Mouse (Mus musculus): ENCODE data around the gene 4930556J24Rik.
"Not testable (repeated sequence)": the region's sequence is repeated elsewhere in the genome, so short reads cannot be mapped to it uniquely, and the experiment has no call there.

Gene 4930556J24Rik

DNA sequence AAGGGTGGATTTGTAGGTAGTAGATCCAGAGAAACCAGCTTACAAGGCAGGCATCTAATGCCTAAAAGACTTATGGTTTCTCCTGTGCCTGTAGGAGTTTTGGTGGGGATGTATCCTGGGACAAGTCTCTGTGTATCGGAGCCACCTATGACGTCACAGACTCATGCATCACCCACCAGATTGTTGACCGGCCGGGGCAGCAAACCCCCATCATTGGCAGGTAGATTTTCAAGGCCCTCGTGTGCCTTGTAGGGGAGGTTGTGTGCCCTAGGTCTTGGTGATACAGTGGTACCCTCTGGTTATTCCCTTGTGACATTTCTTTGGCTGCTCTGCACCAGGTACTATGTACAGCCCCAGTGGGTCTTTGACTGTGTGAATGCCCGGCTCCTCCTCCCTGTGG, at the start of gene 4930556J24Rik:
Gene 4930556J24Rik (minus strand): TSS at position 101 of the 400 bp plus-strand sequence.
- no peak for DNase-seq (ENCODE audit: low spot score)

DNA sequence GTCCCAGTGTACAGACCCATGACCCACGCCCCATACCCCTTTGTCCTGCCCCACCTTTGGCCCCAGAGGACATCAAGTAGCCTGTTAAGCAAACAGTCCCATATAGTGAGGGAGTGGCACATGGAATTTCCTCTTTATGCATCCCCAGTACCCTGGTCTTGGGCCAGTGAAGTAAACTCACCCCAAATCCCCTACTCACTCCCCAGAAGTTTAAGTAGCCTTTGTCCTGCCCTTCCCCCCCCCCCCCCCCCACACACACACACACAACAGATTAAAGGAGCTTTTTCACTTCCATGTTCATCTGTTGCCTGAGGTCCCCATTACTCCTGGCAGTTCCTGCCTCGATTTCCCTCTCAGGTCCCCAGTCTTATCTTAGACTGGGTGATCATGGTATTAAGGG, 46.7 kb upstream of the 4930556J24Rik start:
- DNase-seq (ENCODE audit: low spot score), result no peak

DNA sequence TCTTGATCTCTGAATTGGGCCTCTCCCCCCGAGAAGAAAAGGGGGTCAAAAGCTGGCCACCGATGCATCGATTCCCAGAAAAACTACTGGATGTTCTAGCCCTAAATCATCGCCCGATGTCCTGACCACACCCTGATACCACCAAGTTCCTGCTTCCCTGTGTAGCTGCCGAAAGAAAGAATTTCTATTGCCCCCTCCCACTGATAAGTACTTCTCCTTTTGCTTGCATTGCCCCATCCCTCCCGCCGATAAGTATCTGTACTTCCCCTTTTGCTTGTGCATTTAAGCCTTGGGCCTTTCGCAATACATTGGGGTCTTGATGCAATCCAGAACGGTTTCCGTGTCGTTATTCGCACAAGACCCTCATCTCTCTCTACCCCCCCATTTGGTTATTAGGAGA, 45.5 kb upstream of the 4930556J24Rik start:
- DNase-seq (ENCODE audit: low spot score), result not testable (repeated sequence)

DNA sequence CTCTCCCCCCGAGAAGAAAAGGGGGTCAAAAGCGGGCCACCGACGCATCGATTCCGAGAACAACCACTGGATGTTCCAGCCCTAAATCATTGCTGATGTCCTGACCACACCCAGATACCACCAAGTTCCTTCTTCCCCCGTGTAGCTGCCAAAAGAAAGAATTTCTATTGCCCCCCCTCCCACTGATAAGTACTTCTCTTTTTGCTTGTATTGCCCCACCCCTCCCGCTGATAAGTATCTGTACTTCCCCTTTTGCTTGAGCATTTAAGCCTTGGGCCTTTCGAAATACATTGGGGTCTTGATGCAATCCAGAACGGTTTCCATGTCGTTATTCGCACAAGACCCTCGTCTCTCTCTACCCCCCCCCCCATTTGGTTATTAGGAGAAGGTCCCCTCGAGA, 39.2 kb upstream of the 4930556J24Rik start:
- DNase-seq (ENCODE audit: low spot score), result not testable (repeated sequence)

DNA sequence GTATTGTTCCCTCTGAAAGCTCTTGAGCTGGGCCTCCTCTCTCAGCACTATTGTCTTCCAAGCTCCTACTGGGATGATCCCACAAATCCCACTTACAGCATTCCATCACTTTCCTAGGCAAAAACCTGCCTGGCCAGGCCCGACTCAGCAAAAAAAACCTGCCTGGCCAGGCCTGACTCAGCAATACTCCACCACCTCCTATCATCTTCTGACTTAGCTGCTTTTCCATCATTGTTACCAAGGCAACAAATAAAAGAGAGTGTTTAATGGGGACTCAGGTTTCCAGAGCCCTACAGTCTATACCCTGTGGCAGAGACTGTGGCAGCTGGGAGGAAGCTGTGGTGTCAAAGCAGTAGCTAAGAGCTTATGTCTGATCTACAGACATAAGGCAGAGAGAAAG, 36.0 kb upstream of the 4930556J24Rik start:
- no peak for DNase-seq (ENCODE audit: low spot score)

DNA sequence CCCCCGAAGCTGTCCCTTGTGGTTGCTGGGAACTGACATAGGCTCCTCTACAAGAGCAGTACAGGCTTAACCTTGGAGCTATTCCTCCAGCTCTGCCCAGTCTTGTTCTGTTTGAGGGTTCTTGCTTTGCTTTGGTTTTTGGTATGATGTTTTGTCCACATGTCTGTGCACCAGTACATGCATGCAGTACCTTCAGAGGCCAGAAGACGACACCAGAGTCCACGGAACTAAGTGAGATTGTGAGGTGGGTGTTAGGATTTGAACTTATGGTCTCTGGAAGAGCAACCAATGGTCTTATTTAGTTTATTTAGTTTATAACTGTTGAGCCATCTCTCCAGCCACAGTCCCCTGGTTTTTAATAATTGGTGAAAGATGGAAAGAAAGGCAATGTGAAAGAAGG, 29.9 kb upstream of the 4930556J24Rik start:
- no peak for DNase-seq (ENCODE audit: low spot score)

DNA sequence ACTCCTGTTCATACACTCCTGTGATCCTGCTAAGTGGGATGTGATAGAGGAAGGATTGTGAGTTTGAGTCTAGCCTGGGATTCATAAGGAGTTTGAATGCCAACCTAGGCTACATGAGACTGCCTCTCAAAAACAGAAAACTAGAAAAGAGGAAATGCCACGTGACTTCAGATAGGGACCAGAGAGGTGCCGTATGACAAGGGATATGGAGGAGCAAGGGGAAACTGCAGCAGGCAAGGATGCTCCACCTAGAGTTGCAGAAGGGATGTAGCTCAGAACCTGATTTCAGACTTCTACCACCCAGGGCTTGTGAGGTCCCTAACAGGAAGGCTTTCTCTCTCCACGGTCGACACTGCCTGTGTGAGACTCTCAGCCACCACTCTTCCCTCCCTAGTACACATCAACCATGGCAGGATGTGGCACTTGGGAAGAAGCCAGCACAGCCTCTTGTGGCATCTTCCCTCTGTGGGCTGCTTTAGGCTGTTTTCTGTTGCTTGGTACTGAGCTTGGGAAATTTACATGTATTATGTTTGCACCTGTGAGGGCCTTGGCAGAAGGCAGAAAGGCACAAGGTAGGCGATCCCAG, 28.7 kb upstream of the 4930556J24Rik start:
- DNase-seq (ENCODE audit: low spot score), result no peak

DNA sequence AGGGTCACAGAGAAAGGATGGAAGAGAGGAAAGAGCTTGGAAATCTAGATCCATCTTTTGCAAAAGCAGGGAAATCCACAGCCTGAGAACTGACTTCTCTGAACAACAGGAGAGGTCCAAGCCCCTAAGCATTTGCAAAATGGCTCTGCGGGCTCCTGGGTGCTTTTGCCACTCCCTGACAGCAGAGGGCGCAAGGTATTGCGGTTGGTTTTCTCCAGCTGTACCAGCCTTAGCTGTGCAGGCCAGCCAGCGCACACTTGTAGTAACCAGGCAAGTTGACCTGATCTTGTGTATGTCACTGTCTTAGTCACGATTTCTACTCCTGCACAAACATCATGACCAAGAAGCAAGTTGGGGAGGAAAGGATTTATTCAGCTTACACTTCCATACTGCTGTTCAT, 25.0 kb upstream of the 4930556J24Rik start:
- no peak for DNase-seq (ENCODE audit: low spot score)

DNA sequence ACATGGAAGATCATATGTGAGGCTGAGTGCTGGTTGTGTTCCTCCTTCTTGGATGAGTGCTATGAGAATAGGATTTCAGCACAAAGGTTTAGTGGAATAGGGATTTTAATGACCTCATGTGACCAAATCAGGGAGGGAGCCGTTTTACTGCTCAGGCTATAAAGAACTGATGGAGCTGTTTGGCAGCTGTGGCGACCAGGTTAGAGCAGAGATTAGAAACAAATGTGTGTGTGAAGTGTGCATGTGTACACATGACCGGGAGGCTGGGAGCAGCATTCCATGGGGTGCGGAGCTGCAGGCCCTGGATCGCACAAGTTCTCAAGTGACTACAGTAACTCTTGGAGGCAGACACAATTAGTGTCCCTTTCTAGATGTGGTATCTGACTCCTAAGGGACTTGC, 23.0 kb upstream of the 4930556J24Rik start:
- no peak for DNase-seq (ENCODE audit: low spot score)

DNA sequence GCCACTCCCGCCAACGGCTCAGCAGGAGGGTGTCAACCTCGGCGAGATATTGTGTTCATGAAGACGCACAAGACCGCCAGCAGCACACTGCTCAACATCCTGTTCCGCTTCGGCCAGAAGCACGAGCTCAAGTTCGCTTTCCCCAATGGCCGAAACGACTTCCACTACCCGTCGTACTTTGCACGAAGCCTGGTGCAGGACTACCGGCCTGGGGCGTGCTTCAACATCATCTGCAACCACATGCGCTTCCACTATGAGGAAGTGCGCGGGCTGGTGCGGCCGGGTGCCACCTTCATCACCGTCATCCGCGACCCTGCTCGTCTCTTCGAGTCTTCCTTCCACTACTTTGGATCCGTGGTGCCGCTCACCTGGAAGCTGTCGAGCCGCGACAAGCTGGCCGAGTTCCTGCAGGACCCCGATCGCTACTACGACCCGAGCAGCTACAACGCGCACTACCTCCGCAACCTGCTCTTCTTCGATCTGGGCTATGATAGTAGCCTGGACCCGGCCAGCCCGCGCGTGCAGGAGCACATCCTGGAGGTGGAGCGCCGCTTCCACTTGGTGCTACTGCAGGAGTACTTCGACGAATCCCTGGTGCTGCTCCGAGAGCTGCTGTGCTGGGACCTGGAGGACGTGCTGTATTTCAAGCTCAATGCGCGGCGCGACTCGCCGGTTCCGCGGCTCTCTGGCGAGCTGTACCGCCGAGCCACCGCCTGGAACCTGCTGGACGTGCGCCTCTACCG, 21.6 kb upstream of the 4930556J24Rik start:
- no peak for DNase-seq (ENCODE audit: low spot score)

DNA sequence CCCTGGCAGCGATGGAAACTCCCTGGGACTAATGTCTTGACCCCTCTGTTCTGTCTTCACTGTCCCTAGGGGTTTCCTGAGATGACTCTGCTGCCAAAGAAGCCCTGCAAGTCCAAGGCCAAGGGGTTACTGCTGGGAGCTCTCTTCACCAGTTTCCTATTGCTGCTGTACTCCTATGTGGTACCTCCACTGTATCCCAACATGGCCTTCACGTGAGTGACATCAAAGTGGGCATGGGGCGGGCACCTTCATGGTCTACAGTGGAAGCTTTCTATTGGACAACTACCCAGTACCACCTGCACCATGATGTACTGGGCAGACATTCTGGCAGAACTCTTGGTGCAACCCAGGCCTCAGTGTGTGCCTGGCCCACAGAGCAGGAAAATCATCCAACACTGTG, 20.3 kb upstream of the 4930556J24Rik start:
- no peak for DNase-seq (ENCODE audit: low spot score)

DNA sequence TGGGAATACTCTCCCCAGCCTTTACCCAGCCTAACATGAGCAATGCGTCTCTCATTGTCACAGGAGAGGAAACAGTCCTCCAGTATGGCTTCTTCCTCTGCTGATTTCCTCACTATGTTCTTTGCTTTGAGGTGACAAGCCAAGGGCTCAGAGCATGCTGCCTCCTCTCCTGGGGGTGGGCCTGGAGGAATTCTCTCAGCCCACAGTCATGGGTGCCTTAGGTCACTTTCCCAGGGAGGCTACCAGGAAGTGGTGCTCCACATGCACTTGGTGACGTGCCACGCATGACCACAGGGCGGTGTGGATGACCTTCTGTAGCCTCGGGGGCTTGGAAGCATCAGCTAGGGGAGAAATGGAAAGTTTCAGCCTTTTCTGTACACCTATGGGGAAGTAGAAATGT, 18.9 kb upstream of the 4930556J24Rik start:
- DNase-seq (ENCODE audit: low spot score), result no peak

DNA sequence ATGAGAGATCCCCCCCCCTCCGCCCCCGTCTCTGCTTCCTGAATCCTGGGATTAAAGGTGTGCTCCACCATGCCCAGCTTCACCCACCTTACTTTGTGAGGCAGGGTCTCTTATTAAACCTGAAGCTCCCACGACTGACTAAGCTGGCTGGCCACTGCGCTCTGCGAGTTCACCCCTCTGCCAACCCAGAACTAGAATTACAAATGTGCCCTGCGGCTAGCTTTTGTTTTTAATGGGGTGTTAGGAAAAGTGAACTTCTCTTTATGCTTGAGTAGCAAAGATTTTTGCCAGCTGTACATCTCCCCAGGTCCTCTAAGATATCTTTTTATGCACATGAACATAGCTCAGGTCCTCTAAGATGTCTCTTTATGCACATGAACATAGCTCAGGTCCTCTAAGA, 17.3 kb upstream of the 4930556J24Rik start:
- no peak for DNase-seq (ENCODE audit: low spot score)

DNA sequence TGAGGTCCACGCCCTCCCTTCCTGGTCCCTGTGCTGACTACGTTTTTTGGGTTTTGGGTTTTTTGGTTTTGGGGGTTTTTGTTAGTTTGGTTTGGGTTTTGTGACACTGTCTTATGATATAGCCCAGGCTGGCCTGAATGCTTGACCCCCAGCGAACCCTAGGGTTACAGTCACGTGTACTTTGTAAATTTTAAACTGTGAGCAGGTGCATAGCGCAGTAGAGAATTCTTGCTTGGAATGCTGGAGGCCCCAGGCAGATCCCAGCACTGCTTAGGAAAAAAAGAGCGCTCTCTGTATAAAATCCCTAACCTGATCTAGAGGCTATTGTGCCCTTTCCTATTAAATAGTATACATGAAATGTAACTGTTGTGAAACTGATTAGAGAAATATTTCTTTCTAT, 16.6 kb upstream of the 4930556J24Rik start:
- no peak for DNase-seq (ENCODE audit: low spot score)

DNA sequence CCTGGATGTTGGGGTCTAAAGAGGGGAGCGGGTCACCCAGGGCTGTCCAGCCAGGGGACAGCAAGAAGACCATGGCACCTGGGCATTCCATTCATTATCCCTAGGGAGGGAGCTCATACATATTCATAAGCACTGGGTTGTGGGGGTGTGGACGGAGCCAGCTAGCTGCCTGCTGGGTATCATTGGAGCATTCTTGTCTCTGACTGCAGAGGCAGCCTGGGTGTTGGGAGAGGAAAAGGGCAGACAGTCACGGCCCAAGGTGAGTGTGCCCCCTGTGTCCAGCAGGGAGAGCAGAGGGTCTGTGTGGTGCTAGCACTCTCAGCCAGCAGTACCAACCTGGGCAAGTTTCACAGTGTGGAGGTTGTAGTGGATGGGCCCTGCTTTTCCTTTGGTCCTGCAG, 13.2 kb upstream of the 4930556J24Rik start:
- DNase-seq (ENCODE audit: low spot score), result no peak

DNA sequence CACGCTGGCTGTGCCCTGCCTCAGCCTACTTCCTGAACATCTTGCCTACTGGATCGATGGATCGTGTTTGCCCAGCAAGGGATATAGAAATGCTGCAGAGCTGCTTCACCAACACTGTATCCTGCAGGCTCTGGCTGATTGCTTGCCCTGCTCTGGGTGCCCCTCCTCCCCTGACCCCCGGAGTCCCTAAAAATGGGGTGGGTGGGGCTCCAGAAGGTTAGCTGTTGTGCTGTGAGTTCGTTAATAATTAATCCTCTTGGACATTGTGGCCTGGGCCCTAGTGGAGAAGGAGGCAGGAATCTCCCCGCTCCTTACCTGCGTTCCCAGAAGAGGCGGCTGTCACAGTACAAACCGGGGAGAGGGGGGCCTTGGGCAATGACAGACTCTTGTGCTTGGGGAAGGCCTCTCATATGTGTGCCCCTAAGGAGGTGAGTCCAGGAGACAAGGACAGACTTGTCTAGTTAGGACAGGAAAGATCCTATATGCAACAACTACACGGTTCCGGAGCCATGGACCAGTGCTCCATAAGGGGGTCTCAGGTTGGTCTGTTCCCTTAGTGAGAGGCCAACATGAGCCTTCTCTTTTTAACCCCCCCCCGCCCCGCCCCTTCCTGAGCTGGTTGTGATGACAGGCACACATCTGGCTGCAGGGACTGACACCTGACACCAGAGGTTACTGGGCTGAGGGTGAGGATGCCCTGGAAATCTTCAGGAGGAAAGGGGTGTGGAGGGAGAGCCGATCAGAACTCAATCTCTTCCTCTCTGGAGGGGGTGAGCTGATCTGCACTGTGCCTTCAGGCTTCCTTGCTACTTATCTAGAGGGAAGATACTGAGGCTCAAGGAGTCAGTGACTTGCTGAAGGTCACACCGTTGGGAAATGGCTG, 7.5 kb upstream of the 4930556J24Rik start:
- DNase-seq (ENCODE audit: low spot score), result no peak

DNA sequence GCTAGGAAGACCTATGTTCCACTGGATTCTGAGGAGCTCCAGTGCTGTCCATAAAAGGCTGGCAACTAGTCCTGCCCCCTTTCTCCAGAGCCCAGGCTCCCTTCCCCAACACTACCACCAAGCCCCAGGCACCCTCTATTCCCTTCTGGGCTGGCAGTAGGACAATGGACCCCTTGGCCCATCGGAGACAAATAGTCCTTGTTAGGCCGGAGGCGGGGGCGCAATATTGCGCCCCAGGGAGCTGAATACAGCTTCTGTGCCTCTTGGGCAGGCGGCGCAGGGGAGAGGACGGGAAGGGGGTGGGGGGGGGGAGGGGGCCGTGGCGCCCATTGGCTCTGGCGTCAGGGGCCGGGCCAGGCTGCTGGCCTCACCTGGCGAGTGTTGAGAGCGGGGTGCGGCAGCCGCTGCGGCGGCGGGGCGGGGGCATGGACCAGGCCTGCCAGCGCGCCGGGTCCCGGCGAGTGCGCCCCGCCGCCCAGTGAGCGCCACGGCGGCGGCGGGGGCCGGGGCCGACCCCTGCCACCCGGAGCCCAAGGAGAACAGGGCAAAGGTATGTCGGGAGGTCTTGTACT, 6.8 kb upstream of the 4930556J24Rik start, which contains the start of gene Gal3st1:
Gene Gal3st1 (plus strand): TSS at position 346 of the 572 bp plus-strand sequence.
- DNase-seq (ENCODE audit: low spot score), result no peak

DNA sequence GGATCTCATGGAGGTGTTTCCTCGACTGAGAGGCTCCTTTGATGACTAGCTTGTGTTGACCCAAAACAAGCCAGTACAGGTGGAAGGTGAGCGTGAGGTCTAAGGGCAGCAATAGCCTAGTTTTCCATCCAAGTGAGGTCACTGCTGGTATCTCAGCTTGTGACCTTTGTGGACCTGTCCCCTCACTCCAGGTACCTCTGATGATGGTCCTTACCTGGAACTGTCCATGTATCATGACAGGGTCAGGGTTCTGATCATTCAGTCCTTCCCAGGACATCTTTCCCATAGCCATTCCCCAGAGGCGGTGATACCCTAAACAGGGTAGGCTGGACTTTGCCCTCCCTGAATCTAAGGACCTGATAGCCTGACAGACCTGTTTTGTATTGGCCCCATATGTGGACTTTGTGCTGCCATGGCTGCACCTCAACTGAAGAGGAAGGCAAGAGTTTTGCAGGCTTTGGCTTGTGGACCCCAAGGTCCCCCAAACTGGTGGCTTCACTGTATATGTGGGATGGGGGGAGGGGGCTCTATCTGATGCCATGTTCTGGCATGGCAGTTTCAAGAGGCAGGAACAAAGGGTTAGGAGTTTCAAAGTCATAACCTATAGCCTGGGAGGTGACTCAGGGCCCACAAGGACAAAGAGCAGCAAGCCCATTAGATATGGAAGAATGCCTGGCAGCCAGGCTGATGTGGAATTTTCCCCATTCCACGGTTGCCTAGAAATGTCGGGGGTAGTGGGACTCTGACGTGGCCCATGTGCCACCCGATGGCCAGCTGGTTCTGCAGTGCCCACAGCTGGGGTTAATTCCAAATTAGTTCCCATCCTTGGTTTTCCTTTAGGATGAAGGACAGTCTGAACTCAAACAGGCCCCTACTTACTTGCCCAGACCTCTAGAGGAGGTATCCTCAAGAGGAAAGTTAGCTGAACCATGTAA, 6.0 kb upstream of the 4930556J24Rik start:
- DNase-seq (ENCODE audit: low spot score), result no peak

DNA sequence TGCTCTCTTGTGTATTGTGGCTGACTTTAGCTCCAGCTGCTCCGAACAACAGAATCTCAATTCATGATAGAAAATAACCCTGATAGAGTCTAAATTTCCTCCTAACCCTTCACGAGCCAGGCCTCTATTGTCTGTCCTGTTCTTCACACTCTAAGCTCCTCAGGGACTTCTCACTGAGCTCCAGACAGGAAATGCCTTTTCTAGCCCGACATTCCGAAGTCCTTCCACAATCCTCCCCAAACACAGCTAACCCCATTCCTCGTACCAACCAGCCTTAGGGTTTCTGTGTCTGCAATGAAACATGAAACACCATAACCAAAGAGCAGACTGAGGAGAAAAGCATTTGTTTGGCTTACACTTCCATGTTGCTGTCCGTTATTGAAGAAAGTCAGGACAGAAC, 5.0 kb upstream of the 4930556J24Rik start:
- DNase-seq (ENCODE audit: low spot score), result no peak

DNA sequence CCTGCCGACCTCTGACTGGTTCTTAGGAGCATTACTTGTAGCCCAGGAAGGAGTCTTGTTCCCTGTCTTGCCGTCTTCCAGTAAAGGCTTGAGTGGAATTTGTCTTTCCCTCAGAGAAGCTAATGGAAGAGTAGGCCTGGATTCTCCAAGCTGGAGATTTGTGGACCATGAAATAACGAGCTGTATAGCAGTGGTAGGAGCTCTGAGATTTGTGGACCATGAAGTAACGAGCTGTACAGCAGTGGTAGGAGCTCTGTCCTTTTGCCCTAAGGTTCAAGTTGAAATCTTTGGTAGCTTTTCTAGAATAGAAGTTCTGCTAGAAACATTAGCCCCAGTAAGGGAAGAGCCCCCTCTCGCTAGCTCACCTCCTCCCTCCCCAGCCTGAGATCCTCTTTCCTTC, 1.8 kb upstream of the 4930556J24Rik start:
- DNase-seq (ENCODE audit: low spot score), result no peak

DNA sequence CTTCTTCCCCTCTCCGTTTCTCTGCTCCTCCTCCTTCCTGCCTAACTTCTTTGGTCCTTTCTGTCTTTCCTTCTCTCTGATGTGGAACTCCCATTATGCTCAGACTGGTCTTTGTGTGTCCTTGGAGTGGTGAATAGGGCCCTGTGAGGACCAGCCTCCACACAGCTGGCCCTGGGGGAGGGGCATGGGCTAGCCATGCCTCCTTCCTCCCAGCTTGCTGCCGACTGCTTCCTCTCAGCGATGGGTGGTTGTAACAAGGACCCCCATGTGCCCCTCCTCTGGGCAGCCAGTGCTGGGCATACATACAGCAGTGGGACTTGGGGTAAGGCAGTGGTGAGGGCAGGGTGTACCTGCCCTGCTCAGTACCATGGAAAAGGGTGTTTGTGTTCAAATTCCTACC, 2.3 kb downstream of the 4930556J24Rik start:
- no peak for DNase-seq (ENCODE audit: low spot score)
